Mouse (Mus musculus) 416B (cell line): ENCODE results near the gene Gm3173.
"Not testable (repeated sequence)": the region's sequence is repeated elsewhere in the genome, so short reads cannot be mapped to it uniquely, and the experiment has no call there.

Source experiments
- DNase-seq: peaks from one replicate; pipeline ENCODE4 v3.0.0; 2011; ENCODE audit warnings: low read depth

Gene Gm3173

GRCm38 (mm10) chr14:4430692-4431091 is at the start of gene Gm3173:
Gene Gm3173, plus strand, starts transcription at chr14:4430992.
- DNase-seq = not testable (repeated sequence)

GRCm38 (mm10) chr14:4385606-4386005 is 45.2 kb upstream of the Gm3173 start:
- DNase-seq = not testable (repeated sequence)

GRCm38 (mm10) chr14:4392841-4393530 is 37.8 kb upstream of the Gm3173 start:
- not testable (repeated sequence) for DNase-seq

GRCm38 (mm10) chr14:4397226-4397625 is 33.6 kb upstream of the Gm3173 start, which contains the start of gene Gm3159:
Gene Gm3159, plus strand, starts transcription at chr14:4397526.
- DNase-seq = not testable (repeated sequence)

- not testable (repeated sequence) for DNase-seq
These were observed 32.2 kb upstream of the Gm3173 start for GRCm38 (mm10) chr14:4398624-4399023.

GRCm38 (mm10) chr14:4400115-4400789 is 30.5 kb upstream of the Gm3173 start:
- not testable (repeated sequence) for DNase-seq

GRCm38 (mm10) chr14:4401245-4401644 is 29.5 kb upstream of the Gm3173 start:
- DNase-seq = not testable (repeated sequence)

GRCm38 (mm10) chr14:4403840-4404239 is 27.0 kb upstream of the Gm3173 start:
- not testable (repeated sequence) for DNase-seq

GRCm38 (mm10) chr14:4409939-4410338 is 20.9 kb upstream of the Gm3173 start:
- DNase-seq = not testable (repeated sequence)

GRCm38 (mm10) chr14:4414965-4415835 is 15.6 kb upstream of the Gm3173 start, which contains the start of gene Gm3164:
Gene Gm3164, plus strand, starts transcription at chr14:4415448.
- DNase-seq = not testable (repeated sequence)

- not testable (repeated sequence) for DNase-seq
These were observed 50.7 kb downstream of the Gm3173 start, which contains the start of gene Gm3182 for GRCm38 (mm10) chr14:4481445-4481844. Gene Gm3182, plus strand, starts transcription at chr14:4481745.

- DNase-seq = not testable (repeated sequence)
These were observed 68.6 kb downstream of the Gm3173 start for GRCm38 (mm10) chr14:4499425-4499824.

- DNase-seq = not testable (repeated sequence)
These were observed 124.3 kb downstream of the Gm3173 start, which contains the start of gene Gm3047 for GRCm38 (mm10) chr14:4555105-4555504. Gene Gm3047, plus strand, starts transcription at chr14:4555405.
